Comparison of ENCODE assay signal across 8 mouse cellular contexts in genomic region chr4:136601476-136601875, GRCm38 (mm10). TPM values are rescaled to one million over a fixed set of nuclear protein-coding genes. Genes with fewer than 3 reads are reported as not detected.
DNase-seq lines count a peak whose midpoint lies in the region; ATAC-seq and TF ChIP-seq lines count a peak whose summit lies in the region.

No protein-coding gene starts in this region.

- DNase-seq in left cerebral cortex, adult 18-20 months (ENCODE audit: low spot score in 2 of 2) = peak; percentile 43 to 54
- no peak for DNase-seq in left cerebral cortex, adult 11 months (ENCODE audit: low spot score)
- peak; percentile 40 to 71 for DNase-seq in gastrocnemius, postnatal 4 days (ENCODE audit: low spot score in 2 of 2)
- DNase-seq in limb, embryonic 11.5 days (ENCODE audit: low spot score) = peak; percentile 72
- DNase-seq in spleen, adult 12 weeks (ENCODE audit: low spot score) = peak; percentile 43

- peak overlapping the region; percentile 68 for H3K4me2 ChIP-seq in intestine, embryonic 16.5 days (ENCODE audit: low read depth, low read length)
- peak overlapping the region; percentile 54 for H3K4me2 ChIP-seq in limb, embryonic 11.5 days (ENCODE audit: low read depth, severe bottlenecking)
- H3K4me2 ChIP-seq in midbrain, embryonic 12.5 days (replicated peaks) = peak overlapping the region; percentile 70

- H3K4me3 ChIP-seq in cortical plate, adult 2 months (ENCODE audit: insufficient read depth, low read length) = peak overlapping the region; percentile 87
- peak overlapping the region; percentile 93 for H3K4me3 ChIP-seq in intestine, embryonic 16.5 days (ENCODE audit: low read length)
- H3K4me3 ChIP-seq in limb, embryonic 11.5 days (ENCODE audit: low read depth, low read length) = peak overlapping the region; percentile 93
- peak overlapping the region; percentile 99 for H3K4me3 ChIP-seq in midbrain, embryonic 12.5 days

- peaks cover 6% of the 10 kb centered on the region for H3K4me1 ChIP-seq in cortical plate, adult 2 months (ENCODE audit: control insufficient read depth, insufficient read depth, low read length)
- peaks cover 12% of the 10 kb centered on the region; the same call in 1 of the 2 replicates for H3K4me1 ChIP-seq in intestine, embryonic 16.5 days (ENCODE audit: control insufficient read depth, insufficient read depth, low read length)
- H3K4me1 ChIP-seq in limb, embryonic 11.5 days (ENCODE audit: control insufficient read depth, insufficient read depth, low read length) = peaks cover 5% of the 10 kb centered on the region; the same call in 1 of the 2 replicates
- peaks cover 12% of the 10 kb centered on the region for H3K4me1 ChIP-seq in midbrain, embryonic 12.5 days

- H3K9ac ChIP-seq in intestine, embryonic 16.5 days (ENCODE audit: low read depth, low read length) = peak overlapping the region; percentile 99
- H3K9ac ChIP-seq in limb, embryonic 11.5 days (ENCODE audit: low read length) = peak overlapping the region; percentile 98
- peak overlapping the region; percentile 100 for H3K9ac ChIP-seq in midbrain, embryonic 12.5 days (replicated peaks)

- no peaks in the 10 kb centered on the region for H3K27me3 ChIP-seq in intestine, embryonic 16.5 days (replicated peaks; ENCODE audit: control insufficient read depth, insufficient read depth, low read length)
- H3K27me3 ChIP-seq in limb, embryonic 11.5 days (ENCODE audit: control insufficient read depth, insufficient read depth, low read length) = no peaks in the 10 kb centered on the region
- no peaks in the 10 kb centered on the region for H3K27me3 ChIP-seq in midbrain, embryonic 12.5 days

- no peaks in the 10 kb centered on the region for H3K36me3 ChIP-seq in intestine, embryonic 16.5 days (ENCODE audit: control insufficient read depth, insufficient read depth, low read length)
- no peaks in the 10 kb centered on the region for H3K36me3 ChIP-seq in limb, embryonic 11.5 days (ENCODE audit: control insufficient read depth, insufficient read depth, low read length)
- peaks cover 4% of the 10 kb centered on the region; the same call in 1 of the 2 replicates for H3K36me3 ChIP-seq in midbrain, embryonic 12.5 days

- H3K27ac ChIP-seq in cortical plate, adult 2 months (ENCODE audit: insufficient read depth, low read length) = no peak overlapping the region
- peak overlapping the region; percentile 89 for H3K27ac ChIP-seq in intestine, embryonic 16.5 days (ENCODE audit: low read length)
- H3K27ac ChIP-seq in limb, embryonic 11.5 days (replicated peaks; ENCODE audit: low read depth, low read length) = peak overlapping the region; percentile 93; the same call in 1 of the 2 replicates
- H3K27ac ChIP-seq in midbrain, embryonic 12.5 days (replicated peaks) = peak overlapping the region; percentile 97

- TF ChIP-seq CTCF in cortical plate, adult 2 months (IDR thresholded peaks at IDR 0.05; ENCODE audit: extremely low read depth, insufficient read depth, low read length) = no peak

- no peaks in the 10 kb centered on the region for H3K9me3 ChIP-seq in intestine, embryonic 16.5 days (ENCODE audit: control insufficient read depth, low read length)
- no peaks in the 10 kb centered on the region for H3K9me3 ChIP-seq in limb, embryonic 11.5 days (ENCODE audit: control insufficient read depth, low read length)
- no peaks in the 10 kb centered on the region for H3K9me3 ChIP-seq in midbrain, embryonic 12.5 days

- ATAC-seq in intestine, embryonic 16.5 days = 0 out of 2 replicates have a peak, but pooled peaks have one; percentile 23
- ATAC-seq in limb, embryonic 11.5 days (ENCODE audit: insufficient number of reproducible peaks, low FRiP score, low TSS enrichment, low read depth) = no peak
- no peak for ATAC-seq in midbrain, embryonic 12.5 days (ENCODE audit: low FRiP score, low read depth)

- under 1% methylated on average over 13 of the region's 13 CpGs for WGBS in intestine, embryonic 16.5 days
- WGBS in limb, embryonic 11.5 days = 3% methylated on average over 13 of the region's 13 CpGs
- WGBS in midbrain, embryonic 12.5 days = 3% methylated on average over 13 of the region's 13 CpGs

- no peak for TF ChIP-seq POLR2A in cortical plate, adult 2 months (IDR thresholded peaks at IDR 0.05; ENCODE audit: extremely low read depth, insufficient read depth, low read length)

RNA-seq across cellular contexts. Expression of gene Kdm1a, which starts 1.0 kb away (rescaled TPM):
- 10 to 100 TPM; 88.7 to 93.5 TPM for total RNA-seq in left cerebral cortex, adult 18-20 months (2021)
- 67.1 and 68.3 TPM in 2 replicates for polyA plus RNA-seq in cortical plate, adult 2 months (2012; rRNA removed)
- total RNA-seq in gastrocnemius, postnatal 4 days (2021) = 10 to 100 TPM; 48.6 to 52.3 TPM
- 14.0 and 14.3 TPM in 2 replicates for polyA plus RNA-seq in intestine, embryonic 16.5 days (2015; fragmentation: Nextera tagmentation; extraction: Ambion mirVana)
- polyA plus RNA-seq in limb, embryonic 11.5 days (2014; fragmentation: Nextera tagmentation; extraction: Ambion mirVana) = 75.3 and 82.3 TPM in 2 replicates
- 113 and 128 TPM in 2 replicates for polyA plus RNA-seq in midbrain, embryonic 12.5 days (2016; fragmentation: Nextera tagmentation; extraction: Ambion mirVana)

RNA-seq across cellular contexts. Expression of gene Tex46, which starts 8.8 kb away (rescaled TPM):
- not detected for total RNA-seq in left cerebral cortex, adult 18-20 months (2021)
- not detected in 2 replicates for polyA plus RNA-seq in cortical plate, adult 2 months (2012; rRNA removed)
- not detected for total RNA-seq in gastrocnemius, postnatal 4 days (2021)
- not detected in 2 replicates for polyA plus RNA-seq in intestine, embryonic 16.5 days (2015; fragmentation: Nextera tagmentation; extraction: Ambion mirVana)
- polyA plus RNA-seq in limb, embryonic 11.5 days (2014; fragmentation: Nextera tagmentation; extraction: Ambion mirVana) = not detected in 2 replicates
- polyA plus RNA-seq in midbrain, embryonic 12.5 days (2016; fragmentation: Nextera tagmentation; extraction: Ambion mirVana) = not detected in 2 replicates

RNA-seq across cellular contexts. Expression of gene Lactbl1, which starts 20.9 kb away (rescaled TPM):
- total RNA-seq in left cerebral cortex, adult 18-20 months (2021) = not detected
- polyA plus RNA-seq in cortical plate, adult 2 months (2012; rRNA removed) = 0.10 and 0.11 TPM in 2 replicates
- total RNA-seq in gastrocnemius, postnatal 4 days (2021) = not detected
- not detected in 2 replicates for polyA plus RNA-seq in intestine, embryonic 16.5 days (2015; fragmentation: Nextera tagmentation; extraction: Ambion mirVana)
- not detected in 2 replicates for polyA plus RNA-seq in limb, embryonic 11.5 days (2014; fragmentation: Nextera tagmentation; extraction: Ambion mirVana)
- polyA plus RNA-seq in midbrain, embryonic 12.5 days (2016; fragmentation: Nextera tagmentation; extraction: Ambion mirVana) = 0.05 and 0.12 TPM in 2 replicates
